Mouse (Mus musculus) stomach, postnatal 0 days (tissue): ENCODE measurements around the gene Sh2b2.

ENCODE experiments used
- CTCF ChIP-seq: IDR thresholded peaks from 2 replicates; pipeline ENCODE4 v1.5.1; 2016; ENCODE audit warnings: antibody characterized with exemption, low read depth, mild to moderate bottlenecking, moderate library complexity
- EP300 ChIP-seq: optimal IDR thresholded peaks from 2 replicates; pipeline ENCODE3; 2016; ENCODE audit warnings: antibody characterized with exemption

GRCm38 (mm10) chr5:136217932-136218381 lies 28.4 kb downstream of the Sh2b2 start:
- TF ChIP-seq CTCF, result no peak
- no peak for TF ChIP-seq EP300
